Mouse (Mus musculus) cortical plate, adult 2 months (tissue): Measurements from ENCODE around the gene Psmd8.

ENCODE experiments used
- CTCF ChIP-seq: fragments of 200-500 bp; IDR thresholded peaks from 2 replicates; pipeline ENCODE4 v1.5.1; 2011; ENCODE audit warnings: mild to moderate bottlenecking, control low read depth, low read length; ENCODE audit not compliant: insufficient read depth; ENCODE audit errors: extremely low read depth
- POLR2A ChIP-seq: fragments of 200-500 bp; IDR thresholded peaks from 2 replicates; pipeline ENCODE4 v1.6.1; 2011; ENCODE audit warnings: mild to moderate bottlenecking, low read length, control low read depth; ENCODE audit not compliant: insufficient read depth; ENCODE audit errors: extremely low read depth

- TF ChIP-seq CTCF (no peak), POLR2A (no peak)
Observed at GRCm38 (mm10) chr7:29151486-29151885, 29.0 kb downstream of the Psmd8 start.
